Mouse (Mus musculus) stomach, embryonic 16.5 days (tissue): ENCODE results near the gene Hamp2. TPM values are rescaled to one million over a fixed set of nuclear protein-coding genes. Genes with fewer than 3 reads are reported as not detected.
"Not testable (repeated sequence)": the region's sequence is repeated elsewhere in the genome, so short reads cannot be mapped to it uniquely, and the experiment has no call there.

Experiments used
- ATAC-seq: fragments of 200-750 bp; cut with Nextera tagmentation; 2 replicates; pipeline ENCODE4 v1.8.0; 2017; ENCODE audit warnings: moderate number of reproducible peaks, moderate TSS enrichment; ENCODE audit not compliant: insufficient read depth, low FRiP score
- H3K27ac ChIP-seq: fragments of 300-500 bp; sonication (generic); 2 replicates; pipeline ENCODE4 v1.5.1; 2014; ENCODE audit warnings: low read length
- H3K27me3 ChIP-seq: fragments of 300-500 bp; sonication (generic); 2 replicates; pipeline ENCODE4 v1.6.1; 2014; ENCODE audit warnings: low read length, control low read depth, mixed read lengths; ENCODE audit not compliant: control insufficient read depth, insufficient read depth
- H3K36me3 ChIP-seq: fragments of 300-500 bp; sonication (generic); 2 replicates; pipeline ENCODE4 v1.6.1; 2014; ENCODE audit warnings: low read length; ENCODE audit not compliant: control insufficient read depth, insufficient read depth
- H3K4me1 ChIP-seq: fragments of 300-500 bp; sonication (generic); 2 replicates; pipeline ENCODE4 v1.6.1; 2014; ENCODE audit warnings: low read length, control low read depth, mixed read lengths; ENCODE audit not compliant: control insufficient read depth, insufficient read depth
- H3K4me2 ChIP-seq: fragments of 300-500 bp; sonication (generic); 2 replicates; pipeline ENCODE4 v1.6.1; 2014; ENCODE audit warnings: low read depth, low read length, mixed read lengths
- H3K4me3 ChIP-seq: fragments of 300-500 bp; sonication (generic); replicated peaks from 2 replicates; pipeline ENCODE4 v1.5.1; 2014; ENCODE audit warnings: mild to moderate bottlenecking, low read length
- H3K9ac ChIP-seq: fragments of 300-500 bp; sonication (generic); 2 replicates; pipeline ENCODE4 v1.6.1; 2014; ENCODE audit warnings: low read length
- H3K9me3 ChIP-seq: fragments of 300-500 bp; sonication (generic); replicated peaks from 2 replicates; pipeline ENCODE4 v1.6.1; 2016; ENCODE audit warnings: low read length, control low read depth; ENCODE audit not compliant: control insufficient read depth
- WGBS: fragments of 180-500 bp; shearing (Covaris S2); extraction: QIAGEN DNeasy Blood & Tissue Kit; methylation state at CpG from one replicate; pipeline ENCODE4 v1.1.7; 2014; 5-methylcytosine and 5-hydroxymethylcytosine counted together
- polyA plus RNA-seq: library from polyadenylated mRNA; unstranded; fragments of >200 nt; fragmentation: Nextera tagmentation; extraction: Ambion mirVana; gene quantifications from 2 replicates; pipeline ENCODE4 v1.2.1, GENCODE M21; 2015

Hamp2 gene
- polyA plus RNA-seq, 1 experiment from 2014 or later: not detected

DNA sequence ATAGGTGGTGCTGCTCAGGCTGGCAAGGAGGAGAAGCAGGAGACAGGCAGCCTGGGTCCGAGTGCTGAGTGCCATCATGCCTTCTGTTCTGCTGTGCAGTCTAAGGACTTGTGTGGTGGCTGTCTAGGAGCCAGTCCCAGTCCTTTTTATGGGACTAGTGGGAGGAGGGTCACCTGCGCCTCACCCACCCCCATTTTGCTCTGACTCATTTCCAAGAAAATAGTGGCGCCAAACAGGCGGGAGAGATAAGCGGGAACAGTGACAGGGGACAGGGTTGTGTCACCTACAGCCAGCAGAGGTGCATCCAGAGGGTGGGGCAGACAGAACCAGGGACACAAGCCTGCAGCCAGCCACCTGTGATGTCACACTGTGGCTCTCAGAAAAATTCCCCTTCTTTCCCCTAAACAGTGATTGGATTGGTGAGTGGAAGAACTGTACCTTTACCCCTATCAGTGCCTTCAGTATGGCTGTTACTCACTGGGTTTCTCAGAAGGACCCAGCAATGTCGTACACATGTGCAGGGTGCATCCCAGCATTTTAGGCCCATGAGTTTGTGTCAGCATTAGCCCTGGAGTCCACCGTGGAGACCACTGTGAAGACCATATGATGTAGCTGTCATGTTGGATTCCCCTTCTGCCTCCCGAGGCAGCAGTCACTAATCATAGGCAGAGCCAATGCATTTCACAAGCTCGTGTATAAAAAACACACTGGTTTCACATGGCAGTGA lies 19.6 kb upstream of the Hamp2 start, which contains the start of gene Hamp:
Gene Hamp, minus strand, starts transcription at position 124 of the 727 bp plus-strand sequence.
- Histone ChIP-seq H3K9me3 (no peaks in the 10 kb centered on the region), H3K27me3 (no peaks in the 10 kb centered on the region), H3K4me1 (no peaks in the 10 kb centered on the region), H3K4me3 (no peak within 1 kb of the TSS), H3K4me2 (no peak within 1 kb of the TSS), H3K9ac (no peak within 1 kb of the TSS), H3K36me3 (peaks cover 4% of the 10 kb centered on the region; the same call in 1 of the 2 replicates), H3K27ac (no peak within 1 kb of the TSS)
- WGBS: 54% methylated on average over 9 of the region's 9 CpGs
- ATAC-seq: no peak

DNA sequence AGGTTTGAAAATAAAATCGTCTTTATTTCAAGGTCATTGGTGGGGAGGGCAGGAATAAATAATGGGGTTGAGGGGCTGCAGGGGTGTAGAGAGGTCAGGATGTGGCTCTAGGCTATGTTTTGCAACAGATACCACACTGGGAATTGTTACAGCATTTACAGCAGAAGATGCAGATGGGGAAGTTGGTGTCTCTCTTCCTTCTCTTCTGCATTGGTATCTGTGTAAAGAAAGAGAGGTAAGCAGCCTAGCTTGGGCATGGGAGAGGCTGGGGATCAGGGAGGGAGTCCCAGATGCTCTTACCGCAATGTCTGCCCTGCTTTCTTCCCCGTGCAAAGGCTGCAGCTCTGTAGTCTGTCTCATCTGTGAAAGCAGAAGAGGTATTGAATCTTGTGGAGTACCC lies 17.9 kb upstream of the Hamp2 start:
- H3K4me3 ChIP-seq, H3K27ac ChIP-seq, H3K9me3 ChIP-seq, H3K36me3 ChIP-seq, H3K9ac ChIP-seq, ATAC-seq, H3K4me2 ChIP-seq, H3K4me1 ChIP-seq, H3K27me3 ChIP-seq: not testable (repeated sequence)
- WGBS: 37% methylated on average over 3 of the region's 3 CpGs

DNA sequence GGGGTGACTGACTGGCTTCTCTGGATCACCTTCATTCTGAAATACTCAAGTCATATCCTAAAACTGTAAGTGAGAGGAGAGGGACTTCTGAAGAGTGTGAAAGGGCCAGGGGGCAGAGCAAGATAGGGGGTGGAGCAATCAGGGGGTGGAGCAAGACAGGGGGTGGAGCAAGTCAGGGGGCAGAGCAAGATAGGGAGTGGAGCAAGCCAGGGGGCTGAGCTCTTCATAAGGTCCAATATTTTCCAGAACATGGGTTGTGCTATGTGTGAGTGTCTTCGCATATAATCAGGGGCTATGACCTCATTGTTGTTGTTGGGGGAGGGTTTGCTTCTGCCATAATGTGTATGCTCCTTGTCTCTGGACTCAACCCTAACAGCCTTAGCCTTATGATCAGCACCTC lies 15.6 kb upstream of the Hamp2 start:
- not testable (repeated sequence) for ATAC-seq, H3K4me3 ChIP-seq, H3K4me1 ChIP-seq, H3K27ac ChIP-seq, H3K36me3 ChIP-seq, H3K9me3 ChIP-seq, H3K9ac ChIP-seq, H3K4me2 ChIP-seq, H3K27me3 ChIP-seq
- 74% methylated on average over 1 of the region's 1 CpGs for WGBS

DNA sequence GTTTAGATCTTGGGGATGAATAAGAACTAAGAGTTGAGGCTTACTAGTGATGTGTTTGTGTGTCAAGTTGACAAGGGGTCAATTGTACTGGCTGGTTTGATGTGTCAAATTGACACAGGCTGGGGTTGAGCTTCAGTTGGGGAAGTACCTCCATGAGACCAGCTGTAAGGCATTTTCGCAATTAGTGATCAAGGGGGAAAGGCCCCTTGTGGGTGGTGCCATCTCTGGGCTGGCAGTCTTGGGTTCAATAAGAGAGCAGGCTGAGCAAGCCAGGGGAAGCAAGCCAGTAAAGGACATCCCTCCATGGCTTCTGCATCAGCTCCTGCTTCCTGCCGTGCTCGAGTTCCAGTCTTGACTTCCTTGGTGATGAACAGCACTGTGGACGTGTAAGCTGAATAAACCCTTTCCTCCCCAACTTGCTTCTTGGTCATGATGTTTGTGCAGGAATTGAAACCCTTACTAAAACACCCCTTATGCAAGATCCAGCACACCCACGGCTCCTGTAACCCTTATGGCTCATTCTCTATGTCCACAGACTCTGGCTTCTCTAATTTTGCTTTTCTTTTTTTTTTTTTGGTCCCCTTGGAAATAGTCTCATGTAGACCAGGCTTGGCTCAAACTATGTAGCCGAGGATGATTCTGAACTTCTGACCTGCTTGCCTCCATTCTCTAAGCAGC lies 11.1 kb upstream of the Hamp2 start:
- not testable (repeated sequence) for H3K36me3 ChIP-seq, H3K27ac ChIP-seq, H3K9me3 ChIP-seq, H3K4me3 ChIP-seq, H3K9ac ChIP-seq, H3K4me1 ChIP-seq, ATAC-seq, H3K27me3 ChIP-seq, H3K4me2 ChIP-seq
- 67% methylated on average over 6 of the region's 6 CpGs for WGBS

DNA sequence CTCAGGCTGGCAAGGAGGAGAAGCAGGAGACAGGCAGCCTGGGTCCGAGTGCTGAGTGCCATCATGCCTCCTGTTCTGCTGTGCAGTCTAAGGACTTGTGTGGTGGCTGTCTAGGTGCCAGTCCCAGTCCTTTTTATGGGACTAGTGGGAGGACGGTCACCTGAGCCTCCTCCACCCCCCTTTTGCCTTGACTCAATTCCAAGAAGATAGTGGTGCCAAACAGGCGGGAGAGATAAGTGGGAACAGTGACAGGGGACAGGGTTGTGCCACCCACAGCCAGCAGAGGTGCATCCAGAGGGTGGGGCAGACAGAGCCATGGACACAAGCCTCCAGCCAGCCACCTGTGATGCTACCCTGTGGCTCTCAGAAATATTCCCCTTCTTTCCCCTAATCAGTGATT lies 410 bp downstream of the Hamp2 start:
- 43% methylated on average over 3 of the region's 3 CpGs for WGBS

DNA sequence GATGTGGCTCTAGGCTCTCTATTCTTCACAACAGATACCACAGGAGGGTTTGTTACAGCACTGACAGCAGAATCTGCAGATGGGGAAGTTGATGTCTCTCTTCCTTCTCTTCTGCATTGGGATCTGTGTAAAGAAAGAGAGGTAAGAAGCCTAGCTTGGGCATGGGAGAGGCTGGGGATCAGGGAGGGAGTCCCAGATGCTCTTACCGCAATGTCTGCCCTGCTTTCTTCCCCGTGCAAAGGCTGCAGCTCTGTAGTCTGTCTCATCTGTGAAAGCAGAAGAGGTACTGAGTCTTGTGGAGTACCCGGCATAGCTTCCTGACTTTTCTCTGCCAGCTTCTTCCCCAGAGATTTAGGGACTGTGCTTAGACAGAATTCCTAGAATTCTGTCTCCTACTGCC lies 2.0 kb downstream of the Hamp2 start:
- H3K36me3 ChIP-seq, H3K4me1 ChIP-seq, H3K27ac ChIP-seq, H3K4me3 ChIP-seq, H3K9ac ChIP-seq, H3K27me3 ChIP-seq, H3K9me3 ChIP-seq, ATAC-seq, H3K4me2 ChIP-seq: not testable (repeated sequence)
- 44% methylated on average over 3 of the region's 3 CpGs for WGBS

More for the DNA sequence above, 410 bp downstream of the Hamp2 start:
- no peaks in the 10 kb centered on the region for H3K36me3 ChIP-seq
- no peaks in the 10 kb centered on the region for H3K4me1 ChIP-seq
- no peak overlapping the region for H3K9ac ChIP-seq
- H3K27ac ChIP-seq: no peak overlapping the region
- no peak overlapping the region for H3K4me2 ChIP-seq
- no peaks in the 10 kb centered on the region for H3K9me3 ChIP-seq
- H3K27me3 ChIP-seq: no peaks in the 10 kb centered on the region
- no peak overlapping the region for H3K4me3 ChIP-seq
- ATAC-seq: no peak

DNA sequence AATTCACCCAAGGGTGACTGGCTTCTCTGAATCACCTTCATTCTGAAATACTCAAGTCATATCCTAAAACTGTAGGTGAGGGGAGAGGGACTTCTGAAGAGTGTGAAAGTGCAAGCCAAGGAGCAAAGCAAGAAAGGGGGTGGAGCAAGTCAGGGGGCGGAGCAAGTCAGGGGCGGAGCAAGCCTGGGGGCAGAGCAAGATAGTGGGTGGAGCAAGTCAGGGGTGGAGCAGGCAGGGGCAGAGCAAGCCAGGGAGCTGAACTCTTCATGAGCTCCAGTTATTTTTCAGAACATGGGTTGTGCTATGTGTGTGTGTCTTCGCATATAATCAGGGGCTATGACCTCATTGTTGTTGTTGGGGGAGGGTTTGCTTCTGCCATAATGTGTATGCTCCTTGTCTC lies 4.3 kb downstream of the Hamp2 start:
- WGBS: 54% methylated on average over 3 of the region's 3 CpGs

DNA sequence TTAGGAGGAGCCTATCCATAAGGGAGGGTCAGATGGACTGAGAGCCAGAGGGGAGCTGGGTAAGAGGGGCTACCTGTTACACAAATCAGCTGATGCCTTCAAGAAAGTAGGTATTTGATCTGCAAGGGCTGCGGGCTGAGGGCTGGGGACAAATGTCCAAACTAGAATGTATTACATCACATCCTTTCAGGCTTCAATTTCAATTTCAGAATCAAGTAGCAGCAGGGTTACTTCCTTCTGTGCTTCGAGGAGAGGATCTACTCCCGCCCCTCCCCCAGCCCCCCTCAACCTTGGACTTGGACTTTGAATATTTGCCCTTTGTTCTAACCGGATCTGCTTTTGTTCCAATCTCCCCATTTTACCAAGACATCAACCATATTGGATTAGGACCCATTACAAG lies 7.3 kb downstream of the Hamp2 start:
- WGBS: 48% methylated on average over 4 of the region's 4 CpGs
- no peak for ATAC-seq
- H3K9me3 ChIP-seq: no peaks in the 10 kb centered on the region
- no peak overlapping the region for H3K27ac ChIP-seq
- H3K36me3 ChIP-seq: no peaks in the 10 kb centered on the region
- H3K4me1 ChIP-seq: no peaks in the 10 kb centered on the region
- no peak overlapping the region for H3K9ac ChIP-seq
- no peaks in the 10 kb centered on the region for H3K27me3 ChIP-seq
- H3K4me3 ChIP-seq: no peak overlapping the region
- H3K4me2 ChIP-seq: no peak overlapping the region

More for the DNA sequence above, 4.3 kb downstream of the Hamp2 start:
- Histone ChIP-seq H3K27me3 (no peaks in the 10 kb centered on the region), H3K9me3 (no peaks in the 10 kb centered on the region), H3K4me1 (no peaks in the 10 kb centered on the region), H3K36me3 (no peaks in the 10 kb centered on the region), H3K9ac (no peak overlapping the region), H3K27ac (no peak overlapping the region), H3K4me2 (no peak overlapping the region), H3K4me3 (no peak overlapping the region)
- no peak for ATAC-seq

DNA sequence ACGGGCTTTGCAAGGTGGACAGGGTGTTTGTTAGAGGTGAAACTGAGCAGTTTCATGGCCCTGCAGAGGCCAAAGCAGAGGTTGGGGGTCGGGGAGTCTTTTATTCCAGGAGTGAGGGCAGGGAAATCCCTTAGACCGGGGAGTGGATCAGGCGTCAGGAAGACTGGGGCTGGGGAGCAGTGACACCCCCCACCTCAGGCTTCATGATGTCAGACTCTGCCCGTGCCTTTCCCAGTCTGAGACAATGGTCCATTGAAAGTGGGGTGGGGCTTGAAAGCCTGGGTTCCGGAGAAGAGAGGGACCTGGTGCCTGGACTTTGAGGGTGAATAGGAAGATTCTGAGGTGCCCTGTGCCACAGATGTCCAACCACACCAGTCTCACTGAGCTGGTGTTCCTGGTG lies 7.8 kb downstream of the Hamp2 start:
- Histone ChIP-seq H3K27ac (no peak overlapping the region), H3K4me3 (no peak overlapping the region), H3K4me2 (no peak overlapping the region), H3K9ac (no peak overlapping the region), H3K9me3 (no peaks in the 10 kb centered on the region), H3K4me1 (no peaks in the 10 kb centered on the region), H3K27me3 (no peaks in the 10 kb centered on the region), H3K36me3 (no peaks in the 10 kb centered on the region)
- WGBS: 23% methylated on average over 6 of the region's 6 CpGs
- ATAC-seq: 0 out of 2 replicates have a peak, but pooled peaks have one; percentile 38
